Mouse (Mus musculus): ENCODE data around the gene Pcnx3. TPM values are rescaled to one million over a fixed set of nuclear protein-coding genes. Genes with fewer than 3 reads are reported as not detected.

Gene Pcnx3
- 75.1 and 97.0 TPM in 2 replicates for total RNA-seq (2014; rRNA removed)
- polyA plus RNA-seq (2015; fragmentation: Nextera tagmentation; extraction: Ambion mirVana): 16.8 and 17.2 TPM in 2 replicates

DNA sequence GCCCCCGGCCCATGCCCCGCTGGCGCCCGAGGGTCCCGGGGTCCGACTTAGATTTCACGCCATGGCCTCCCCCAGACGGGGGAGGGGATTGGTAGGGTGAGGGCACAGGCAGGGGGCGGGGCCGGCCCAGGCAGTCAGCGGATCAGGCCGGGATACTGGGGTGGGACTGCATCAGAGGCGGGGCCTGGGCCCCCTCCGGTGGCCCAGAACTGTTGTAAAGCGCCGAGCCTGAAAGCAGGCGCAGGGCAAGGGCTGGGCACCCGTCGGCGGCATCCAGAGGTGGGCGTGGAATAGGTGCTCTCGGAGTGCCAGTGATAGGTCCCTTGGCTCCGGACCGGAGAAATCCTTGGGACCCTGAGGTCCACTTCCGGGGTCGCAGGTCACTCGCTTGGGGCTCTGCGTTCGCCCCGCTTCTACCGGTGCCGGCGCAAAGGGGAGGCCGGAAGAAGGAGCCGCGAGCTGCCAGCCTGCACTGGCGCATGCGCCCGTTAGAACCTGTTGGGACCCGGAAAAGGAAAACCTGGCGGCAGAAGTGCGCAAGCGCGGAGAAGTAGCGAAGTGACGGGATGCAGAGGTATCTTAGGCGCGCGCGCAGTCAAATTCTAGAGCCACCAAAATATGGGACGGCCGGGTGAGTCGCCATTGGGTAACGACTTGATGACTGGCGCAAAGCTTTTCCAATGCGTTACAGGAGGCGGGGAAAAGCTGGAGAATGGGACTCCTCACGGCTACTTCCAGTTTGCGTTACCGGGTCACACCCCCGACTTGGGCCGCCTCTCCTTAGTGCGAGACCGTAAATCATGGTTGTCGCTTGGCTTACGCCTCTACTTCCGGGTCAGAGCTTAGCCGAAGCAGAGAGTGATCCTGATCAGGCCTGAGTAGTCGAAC, at the start of gene Pcnx3, which contains the start of gene Map3k11:
Pcnx3 (minus strand) TSS at position 709 of the 888 bp plus-strand sequence.
Map3k11 (plus strand) TSS at position 543 of the 888 bp plus-strand sequence.
- WGBS: under 1% methylated on average over 69 of the region's 69 CpGs
- Histone ChIP-seq H3K27me3 (ENCODE audit: insufficient read depth, low read length) (no peaks in the 10 kb centered on the region), H3K36me3 (ENCODE audit: insufficient read depth, low read length) (peaks cover 26% of the 10 kb centered on the region), H3K9me3 (ENCODE audit: low read length) (no peaks in the 10 kb centered on the region), H3K4me2 (ENCODE audit: low read depth, low read length) (peak within 1 kb of the TSS; percentile 100), H3K4me3 (ENCODE audit: low read length) (peak within 1 kb of the TSS; percentile 89), H3K9ac (replicated peaks; ENCODE audit: low read length) (peak within 1 kb of the TSS; percentile 83), H3K27ac (peak within 1 kb of the TSS; percentile 82), H3K4me1 (ENCODE audit: insufficient read depth, low read length) (peaks cover 28% of the 10 kb centered on the region)
- ATAC-seq (peak; percentile 96), DNase-seq (ENCODE audit: low spot score) (peak; percentile 99)
- TF ChIP-seq CTCF (IDR thresholded peaks at IDR 0.05; ENCODE audit: low read depth): peak; percentile 50

- DNase-seq (ENCODE audit: low spot score) (no peak), ATAC-seq (no peak)
- no peaks in the 10 kb centered on the region for H3K27me3 ChIP-seq (ENCODE audit: insufficient read depth, low read length)
- no peaks in the 10 kb centered on the region for H3K36me3 ChIP-seq (ENCODE audit: insufficient read depth, low read length)
- no peak overlapping the region for H3K9ac ChIP-seq (replicated peaks; ENCODE audit: low read length)
- no peak for TF ChIP-seq CTCF (IDR thresholded peaks at IDR 0.05; ENCODE audit: low read depth)
- no peak overlapping the region for H3K4me3 ChIP-seq (ENCODE audit: low read length)
- H3K4me2 ChIP-seq (ENCODE audit: low read depth, low read length): no peak overlapping the region
- WGBS: 88% methylated on average over 9 of the region's 9 CpGs
- H3K4me1 ChIP-seq (ENCODE audit: insufficient read depth, low read length): peaks cover 17% of the 10 kb centered on the region
- no peaks in the 10 kb centered on the region for H3K9me3 ChIP-seq (ENCODE audit: low read length)
- no peak overlapping the region for H3K27ac ChIP-seq
Measured at GRCm38 (mm10) chr19:5734325-5734724, 45.6 kb upstream of the Pcnx3 start.

- peak overlapping the region; percentile 95 for H3K4me2 ChIP-seq (ENCODE audit: low read depth, low read length)
- no peaks in the 10 kb centered on the region for H3K9me3 ChIP-seq (ENCODE audit: low read length)
- no peaks in the 10 kb centered on the region for H3K27me3 ChIP-seq (ENCODE audit: insufficient read depth, low read length)
- TF ChIP-seq CTCF (IDR thresholded peaks at IDR 0.05; ENCODE audit: low read depth): no peak
- ATAC-seq (peak; percentile 92), DNase-seq (ENCODE audit: low spot score) (peak; percentile 97)
- under 1% methylated on average over 47 of the region's 47 CpGs for WGBS
- no peaks in the 10 kb centered on the region for H3K36me3 ChIP-seq (ENCODE audit: insufficient read depth, low read length)
- peak overlapping the region; percentile 56; the same call in 1 of the 2 replicates for H3K27ac ChIP-seq
- peak overlapping the region; percentile 50 for H3K9ac ChIP-seq (replicated peaks; ENCODE audit: low read length)
- peak overlapping the region; percentile 58 for H3K4me3 ChIP-seq (ENCODE audit: low read length)
- peaks cover 29% of the 10 kb centered on the region for H3K4me1 ChIP-seq (ENCODE audit: insufficient read depth, low read length)
Measured at GRCm38 (mm10) chr19:5731264-5731978, 42.7 kb upstream of the Pcnx3 start.

DNA sequence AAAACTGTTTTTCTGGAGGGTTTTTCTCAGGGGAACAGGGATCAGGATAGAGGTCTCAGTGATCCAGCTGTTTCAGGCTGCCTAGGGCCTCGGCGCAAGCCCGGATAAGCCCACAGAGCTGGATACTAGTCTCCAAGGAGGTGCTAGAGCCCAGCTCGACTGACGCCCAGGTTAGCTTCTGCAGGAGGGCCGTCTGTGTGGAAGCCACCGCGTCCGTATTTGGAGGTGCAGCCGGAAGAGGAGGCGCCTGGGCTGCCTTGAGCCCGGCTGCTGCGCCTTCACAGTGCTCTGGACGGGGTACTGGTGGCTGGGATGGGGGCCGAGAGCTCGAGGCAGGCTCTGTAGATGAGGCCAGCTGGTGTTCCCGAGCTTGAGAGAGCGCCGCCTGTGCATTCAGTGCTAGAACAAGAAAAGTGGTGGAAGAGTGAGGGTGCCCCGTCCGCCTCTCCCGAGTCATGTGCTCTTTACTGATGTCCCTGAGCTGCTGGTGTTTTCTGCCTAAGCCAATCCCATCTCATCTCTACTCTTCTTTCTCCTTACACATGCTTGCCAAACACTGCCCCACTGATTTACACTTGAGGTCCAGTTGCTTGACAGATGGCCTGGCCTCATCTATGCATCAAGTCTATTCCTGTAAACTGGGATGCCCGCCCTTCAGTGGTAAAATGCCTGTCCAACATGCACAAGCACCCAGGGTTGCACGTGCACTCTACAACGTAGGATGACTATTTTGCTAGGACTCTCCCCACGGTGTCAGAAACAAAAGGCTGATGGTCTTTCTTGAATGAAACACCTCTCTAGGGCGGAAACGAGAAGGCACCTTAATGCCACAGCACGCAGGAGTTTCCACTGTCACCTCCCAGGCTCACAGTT, 41.8 kb upstream of the Pcnx3 start:
- Histone ChIP-seq H3K4me1 (ENCODE audit: insufficient read depth, low read length) (peaks cover 37% of the 10 kb centered on the region), H3K9me3 (ENCODE audit: low read length) (no peaks in the 10 kb centered on the region), H3K36me3 (ENCODE audit: insufficient read depth, low read length) (no peaks in the 10 kb centered on the region), H3K4me2 (ENCODE audit: low read depth, low read length) (peak overlapping the region; percentile 96), H3K4me3 (ENCODE audit: low read length) (peak overlapping the region; percentile 58), H3K27ac (no peak overlapping the region), H3K27me3 (ENCODE audit: insufficient read depth, low read length) (no peaks in the 10 kb centered on the region), H3K9ac (replicated peaks; ENCODE audit: low read length) (peak overlapping the region; percentile 98; the same call in 1 of the 2 replicates)
- WGBS: 76% methylated on average over 29 of the region's 29 CpGs
- ATAC-seq (no peak), DNase-seq (ENCODE audit: low spot score) (no peak)
- TF ChIP-seq CTCF (IDR thresholded peaks at IDR 0.05; ENCODE audit: low read depth): no peak

DNA sequence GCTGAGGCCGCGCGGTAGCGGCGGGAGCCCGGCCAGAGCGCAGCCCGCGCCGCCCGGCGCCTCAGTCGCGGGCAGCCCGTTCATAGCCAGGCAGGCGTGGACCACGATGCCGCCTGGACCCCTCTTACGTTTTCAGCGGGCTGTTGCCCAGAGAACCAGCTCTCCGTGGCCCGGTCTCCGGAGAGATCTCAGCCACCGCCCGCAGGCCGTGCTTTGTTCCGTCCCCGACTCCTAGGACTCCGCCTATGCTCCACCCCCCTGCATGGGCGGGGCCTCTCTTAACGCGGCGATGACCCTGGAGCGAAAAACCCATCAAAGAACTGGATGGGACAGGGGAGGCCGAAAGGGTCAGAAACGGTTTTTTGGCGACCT, 40.7 kb upstream of the Pcnx3 start, which contains the start of gene Fam89b:
Fam89b (minus strand) TSS at position 210 of the 372 bp plus-strand sequence.
- H3K9me3 ChIP-seq (ENCODE audit: low read length): no peaks in the 10 kb centered on the region
- peak within 1 kb of the TSS; percentile 96 for H3K27ac ChIP-seq
- DNase-seq (ENCODE audit: low spot score): peak; percentile 93
- no peaks in the 10 kb centered on the region for H3K36me3 ChIP-seq (ENCODE audit: insufficient read depth, low read length)
- H3K27me3 ChIP-seq (ENCODE audit: insufficient read depth, low read length): no peaks in the 10 kb centered on the region
- no peak for TF ChIP-seq CTCF (IDR thresholded peaks at IDR 0.05; ENCODE audit: low read depth)
- peak within 1 kb of the TSS; percentile 97 for H3K4me3 ChIP-seq (ENCODE audit: low read length)
- ATAC-seq: peak; percentile 82
- peak within 1 kb of the TSS; percentile 96 for H3K4me2 ChIP-seq (ENCODE audit: low read depth, low read length)
- H3K4me1 ChIP-seq (ENCODE audit: insufficient read depth, low read length): peaks cover 37% of the 10 kb centered on the region
- H3K9ac ChIP-seq (replicated peaks; ENCODE audit: low read length): peak within 1 kb of the TSS; percentile 98
- under 1% methylated on average over 37 of the region's 37 CpGs for WGBS
